Mouse (Mus musculus) cerebellum, adult 11-12 months (tissue): ENCODE results near the gene Olfr90.

Experiments used
- DNase-seq: peaks from one replicate; pipeline ENCODE4 v3.0.0; 2022

Gene Olfr90

DNA sequence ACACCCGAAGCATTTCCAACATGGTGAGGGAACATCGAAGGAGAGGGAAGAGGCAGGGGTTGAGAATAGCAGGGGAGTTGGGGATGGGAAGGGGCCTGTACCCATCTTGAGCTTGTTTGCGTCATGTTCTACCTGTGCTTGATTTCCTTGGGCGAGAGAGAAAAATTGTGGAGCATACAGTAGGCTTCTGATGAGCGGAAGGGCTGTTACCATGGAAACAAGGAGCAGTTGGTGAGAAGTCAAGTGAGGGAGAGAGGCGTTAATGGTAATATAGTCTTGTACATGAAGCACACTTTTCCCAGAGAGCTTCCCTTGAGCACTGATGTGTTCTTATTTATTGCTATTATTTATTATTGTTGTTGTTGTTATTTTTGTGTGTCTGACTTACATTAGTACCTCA, 31.3 kb downstream of the Olfr90 start:
- no peak for DNase-seq

DNA sequence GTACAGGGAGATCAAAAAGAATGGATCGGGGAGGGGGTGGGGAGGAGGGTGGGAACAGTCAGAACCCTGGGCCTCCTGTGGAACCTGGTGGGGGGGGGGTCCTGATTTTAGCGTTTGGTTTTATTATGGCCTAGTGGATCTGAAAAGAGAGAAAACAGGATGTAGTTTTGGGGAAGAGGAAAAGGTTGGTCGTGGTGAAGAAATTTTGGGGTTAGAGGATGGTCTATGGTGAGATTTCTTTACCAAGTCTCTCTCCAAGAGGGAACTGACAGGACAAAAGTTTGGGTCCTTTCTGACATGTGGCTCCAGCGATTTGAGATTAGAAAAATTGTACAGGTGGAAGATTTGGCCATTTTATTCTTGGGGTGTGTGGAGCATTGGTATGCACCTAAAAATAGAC, 36.6 kb downstream of the Olfr90 start:
- DNase-seq: no peak

- no peak for DNase-seq
These were observed 37.4 kb downstream of the Olfr90 start for GRCm38 (mm10) chr17:37050876-37051275.

GRCm38 (mm10) chr17:37050399-37050798, 37.9 kb downstream of the Olfr90 start:
- peak; percentile 93 for DNase-seq

DNA sequence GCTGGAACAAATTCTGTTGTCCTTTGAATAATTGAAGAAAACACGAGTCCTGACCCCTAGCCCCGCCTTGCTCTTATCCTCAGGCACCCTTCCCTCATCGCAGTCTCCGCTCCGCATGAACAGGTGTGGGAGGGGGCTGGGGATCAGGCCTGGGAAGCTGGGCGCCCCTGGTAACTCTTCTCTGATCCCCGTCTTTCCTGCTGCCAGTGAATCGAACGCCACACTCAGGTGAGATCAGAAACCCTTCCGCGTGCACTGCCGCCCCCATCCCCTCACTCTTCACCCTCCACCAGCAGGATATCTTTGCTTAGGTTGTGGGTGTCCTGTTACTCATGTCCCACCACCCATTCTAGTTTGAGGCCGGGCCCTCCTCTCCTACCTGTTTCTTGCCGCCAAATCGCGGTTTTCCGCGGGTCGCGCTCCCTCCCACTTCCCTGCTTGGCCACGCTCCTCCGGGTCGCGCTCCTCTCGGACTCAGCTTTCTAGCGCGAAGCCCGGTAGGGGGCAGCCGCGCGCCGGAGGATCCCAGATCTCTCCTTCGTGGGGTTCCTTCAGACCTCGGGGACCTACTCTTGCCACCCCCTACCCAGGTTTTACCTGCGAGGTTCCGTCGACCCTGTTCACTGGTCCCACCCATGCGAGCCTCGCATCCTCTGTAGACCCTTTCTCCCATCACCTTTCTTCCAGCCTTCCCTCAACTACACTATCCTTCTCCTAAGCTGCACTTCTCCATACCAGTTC, 38.6 kb downstream of the Olfr90 start:
- peak; percentile 86 for DNase-seq

- DNase-seq: peak; percentile 70
These were observed 39.9 kb downstream of the Olfr90 start for GRCm38 (mm10) chr17:37048383-37048782.

- DNase-seq: no peak
These were observed 40.3 kb downstream of the Olfr90 start for GRCm38 (mm10) chr17:37047981-37048380.

DNA sequence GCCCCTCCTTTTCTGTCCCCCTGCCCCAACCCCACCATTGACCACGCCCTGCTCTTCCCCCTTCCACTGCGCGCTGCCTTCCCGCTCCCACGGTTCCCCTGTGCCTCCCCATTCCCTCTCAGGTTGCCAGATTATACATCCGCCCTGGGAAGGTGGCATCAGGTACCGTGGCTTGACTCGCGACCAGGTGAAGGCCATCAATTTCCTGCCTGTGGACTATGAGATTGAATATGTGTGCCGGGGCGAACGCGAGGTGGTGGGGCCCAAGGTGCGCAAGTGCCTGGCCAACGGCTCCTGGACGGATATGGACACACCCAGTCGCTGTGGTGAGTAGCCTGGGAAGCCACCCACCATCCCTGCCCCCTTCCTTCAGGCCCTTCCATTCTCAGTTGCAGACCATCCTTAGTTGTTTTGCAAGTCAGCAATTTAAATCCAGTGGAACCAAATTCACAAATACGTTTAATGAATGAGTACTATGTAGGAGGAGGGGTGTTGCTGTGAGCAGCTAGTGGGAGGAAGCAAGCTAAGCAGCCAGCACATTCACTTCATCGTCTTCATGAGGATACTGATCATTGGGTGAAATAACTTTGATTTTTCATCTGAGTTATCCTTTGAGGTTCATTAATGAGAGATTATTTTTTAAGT, 40.8 kb downstream of the Olfr90 start:
- DNase-seq: peak; percentile 67

GRCm38 (mm10) chr17:37046312-37047112, 41.8 kb downstream of the Olfr90 start:
- peak; percentile 86 for DNase-seq

DNA sequence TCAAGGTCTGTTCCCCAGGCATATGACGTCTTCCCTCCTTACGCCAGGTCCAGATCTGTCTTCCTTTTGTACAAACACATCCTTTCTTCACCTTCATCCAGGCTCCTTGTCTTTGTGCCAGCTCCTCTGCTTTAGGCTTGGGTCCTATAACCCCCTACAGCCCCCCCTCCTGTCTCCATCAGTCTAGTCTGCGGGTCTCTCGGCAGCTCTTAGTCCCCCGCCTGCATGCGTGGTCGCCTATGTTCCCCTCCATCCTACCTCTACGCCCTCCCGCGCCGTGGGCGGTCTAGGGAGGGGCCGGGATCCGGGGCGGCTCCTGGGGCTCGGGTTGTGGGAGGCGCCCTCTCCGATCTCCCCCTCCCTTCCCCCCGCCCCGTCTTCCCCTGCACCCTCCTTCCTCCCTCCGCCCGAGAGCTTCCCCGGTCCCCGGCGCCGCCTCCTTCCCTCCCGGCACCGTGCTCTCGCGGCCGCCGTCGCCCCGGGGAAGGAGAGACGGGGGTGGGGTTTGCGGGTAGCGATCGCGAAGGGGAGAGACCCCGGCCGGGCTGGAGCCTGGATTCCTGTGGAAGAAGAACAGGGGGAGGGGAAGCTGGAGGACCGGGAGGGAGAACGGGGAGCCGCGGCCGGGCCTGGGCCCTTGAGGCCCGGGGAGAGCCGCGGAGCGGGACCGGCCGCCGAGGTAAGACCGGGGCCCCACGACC, 42.5 kb downstream of the Olfr90 start, which contains the start of gene Gabbr1:
TSS of gene Gabbr1 (plus strand) at position 356 of the 701 bp plus-strand sequence.
- peak; percentile 90 for DNase-seq

GRCm38 (mm10) chr17:37044651-37045244, 43.6 kb downstream of the Olfr90 start:
- DNase-seq: no peak

DNA sequence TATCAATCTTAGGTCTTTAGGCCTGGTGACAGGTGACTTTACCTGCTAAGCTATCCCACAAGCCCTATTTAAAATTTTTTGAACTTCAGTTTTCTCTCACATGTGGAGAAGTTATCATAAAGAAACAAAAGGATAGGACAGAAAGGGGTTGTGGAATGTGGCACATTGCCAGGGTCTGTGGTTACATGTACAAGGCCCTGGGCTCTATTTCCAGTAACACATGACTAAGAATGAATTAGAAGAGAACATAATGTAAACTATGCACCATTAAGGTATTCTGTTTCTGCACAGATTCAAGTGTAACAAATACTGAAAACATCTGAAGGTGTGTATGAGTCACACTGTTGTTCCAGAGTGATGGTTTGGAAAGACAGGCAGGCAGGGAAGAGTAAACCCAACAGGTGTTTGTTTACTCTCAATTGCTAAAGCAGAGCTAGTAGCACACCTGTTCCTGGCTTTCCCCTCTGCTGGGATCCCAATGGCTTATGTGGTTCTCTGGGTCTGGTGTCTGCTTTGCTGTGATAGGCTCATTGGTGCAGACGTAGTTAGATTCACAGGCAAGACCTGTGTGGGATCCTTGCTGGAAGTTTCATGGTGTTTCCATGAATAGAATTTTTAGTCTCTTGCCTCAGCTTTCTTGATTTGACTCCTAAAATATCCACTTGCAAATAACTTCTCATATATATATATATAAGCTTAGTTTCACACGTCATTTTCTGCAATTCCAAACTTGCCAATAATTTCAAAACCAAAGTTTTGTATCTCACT, 49.0 kb downstream of the Olfr90 start:
- DNase-seq: no peak
